In the genomic region with DNA sequence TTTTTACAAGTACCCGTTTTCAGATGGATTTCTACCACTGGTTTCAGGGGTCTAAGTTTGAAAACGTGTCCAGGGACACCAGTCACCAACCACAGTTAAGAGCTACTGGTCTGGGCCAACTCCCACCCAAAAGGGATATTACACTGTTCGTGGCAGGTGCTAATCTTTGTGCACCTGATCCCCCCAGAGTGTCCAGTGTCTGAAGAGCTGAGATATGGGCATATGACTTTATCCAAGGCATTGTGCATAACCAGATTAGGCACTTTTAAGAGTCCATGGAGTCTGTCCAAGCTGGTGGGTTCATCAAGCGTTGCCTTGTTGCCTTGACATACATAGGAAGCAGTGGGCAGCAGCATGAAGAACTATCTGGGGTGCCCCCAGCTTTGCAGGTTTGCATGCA, we compare ENCODE assay signal across 20 mouse cellular contexts.
"Had no signal": no experiment of that assay in that cellular context is flagged by ENCODE, and none has a peak within 500 bp of the region (broad histone marks: within the 10 kb centered on the region; RNA-seq: fewer than 3 reads in every experiment).

No protein-coding gene starts in this region.

- H3K9me3 ChIP-seq: intestine, embryonic 15.5 days; kidney, embryonic 15.5 days; liver, embryonic 13.5 days; neural tube, embryonic 12.5 days; neural tube, embryonic 15.5 days had no signal

- H3K36me3 ChIP-seq: intestine, embryonic 15.5 days; liver, embryonic 13.5 days; midbrain, embryonic 13.5 days; neural tube, embryonic 12.5 days; neural tube, embryonic 15.5 days had no signal

- ATAC-seq: intestine, embryonic 15.5 days; lung, postnatal 0 days; midbrain, embryonic 13.5 days had no signal

- H3K4me3 ChIP-seq: intestine, embryonic 15.5 days; kidney, embryonic 15.5 days; liver, embryonic 13.5 days; megakaryocyte, embryonic 14.5 days; midbrain, embryonic 13.5 days; neural tube, embryonic 12.5 days; neural tube, embryonic 15.5 days had no signal

- H3K4me1 ChIP-seq: intestine, embryonic 15.5 days; liver, embryonic 13.5 days had no signal

- DNase-seq: kidney, adult 11 months; kidney, adult 8-10 months; kidney, postnatal 10 days; liver, embryonic 13.5 days; lung, embryonic 14.5 days; right cerebral cortex, adult 18-20 months; right cerebral cortex, postnatal 14 days; right cerebral cortex, postnatal 4 days; thymus, adult 2 months; thymus, postnatal 14 days; thymus, postnatal 4 days had no signal

- H3K4me2 ChIP-seq: intestine, embryonic 15.5 days; kidney, embryonic 15.5 days; liver, embryonic 13.5 days; lung, embryonic 14.5 days; midbrain, embryonic 13.5 days; neural tube, embryonic 12.5 days; neural tube, embryonic 15.5 days had no signal

- H3K9ac ChIP-seq: intestine, embryonic 15.5 days; kidney, embryonic 15.5 days; liver, embryonic 13.5 days; lung, embryonic 14.5 days; midbrain, embryonic 13.5 days; neural tube, embryonic 12.5 days; neural tube, embryonic 15.5 days had no signal

- H3K27me3 ChIP-seq: intestine, embryonic 15.5 days; kidney, embryonic 15.5 days; liver, embryonic 13.5 days; megakaryocyte, embryonic 14.5 days; neural tube, embryonic 12.5 days; neural tube, embryonic 15.5 days had no signal

- H3K27ac ChIP-seq: intestine, embryonic 15.5 days; kidney, embryonic 15.5 days; liver, embryonic 13.5 days; macrophage; midbrain, embryonic 13.5 days; neural tube, embryonic 12.5 days; stomach, postnatal 0 days had no signal
